Mouse (Mus musculus): ENCODE measurements around the gene Mtnr1b.
"Not testable (repeated sequence)": the region's sequence is repeated elsewhere in the genome, so short reads cannot be mapped to it uniquely, and the experiment has no call there.

The Mtnr1b gene

GRCm38 (mm10) chr9:15874506-15875160 lies at the start of gene Mtnr1b:
Gene Mtnr1b (minus strand): TSS chr9:15874556.
- DNase-seq = no peak

- DNase-seq = no peak
Observed at GRCm38 (mm10) chr9:15920271-15920670, 45.9 kb upstream of the Mtnr1b start.

GRCm38 (mm10) chr9:15919373-15920005 lies 45.1 kb upstream of the Mtnr1b start:
- DNase-seq = no peak

GRCm38 (mm10) chr9:15916600-15916999 lies 42.2 kb upstream of the Mtnr1b start:
- no peak for DNase-seq

- DNase-seq = no peak
Observed at GRCm38 (mm10) chr9:15912735-15913134, 38.4 kb upstream of the Mtnr1b start.

- no peak for DNase-seq
Observed at GRCm38 (mm10) chr9:15909397-15910113, 35.2 kb upstream of the Mtnr1b start.

GRCm38 (mm10) chr9:15903948-15904750 lies 29.8 kb upstream of the Mtnr1b start:
- DNase-seq = no peak

GRCm38 (mm10) chr9:15898112-15898511 lies 23.8 kb upstream of the Mtnr1b start:
- DNase-seq = no peak

- no peak for DNase-seq
Observed at GRCm38 (mm10) chr9:15886756-15887155, 12.4 kb upstream of the Mtnr1b start.

- DNase-seq = no peak
Observed at GRCm38 (mm10) chr9:15880754-15881153, 6.4 kb upstream of the Mtnr1b start.

- no peak for DNase-seq
Observed at GRCm38 (mm10) chr9:15880160-15880603, 5.8 kb upstream of the Mtnr1b start.

GRCm38 (mm10) chr9:15870013-15870412 lies 4.3 kb downstream of the Mtnr1b start:
- no peak for DNase-seq

- no peak for DNase-seq
Observed at GRCm38 (mm10) chr9:15869456-15869855, 4.9 kb downstream of the Mtnr1b start.

- no peak for DNase-seq
Observed at GRCm38 (mm10) chr9:15866280-15867072, 7.9 kb downstream of the Mtnr1b start.

- no peak for DNase-seq
Observed at GRCm38 (mm10) chr9:15861402-15861801, 13.0 kb downstream of the Mtnr1b start.

- no peak for DNase-seq
Observed at GRCm38 (mm10) chr9:15850749-15851148, 23.6 kb downstream of the Mtnr1b start.

GRCm38 (mm10) chr9:15845390-15845789 lies 29.0 kb downstream of the Mtnr1b start:
- no peak for DNase-seq

- not testable (repeated sequence) for DNase-seq
Observed at GRCm38 (mm10) chr9:15844936-15845335, 29.4 kb downstream of the Mtnr1b start.

- no peak for DNase-seq
Observed at GRCm38 (mm10) chr9:15813002-15813911, 61.1 kb downstream of the Mtnr1b start.

GRCm38 (mm10) chr9:15804296-15804695 lies 70.1 kb downstream of the Mtnr1b start:
- no peak for DNase-seq

- DNase-seq = no peak
Observed at GRCm38 (mm10) chr9:15802413-15803027, 71.8 kb downstream of the Mtnr1b start.
